Mouse (Mus musculus) CD8-positive naive resting alpha-beta T cell, adult 57 days (primary cell): ENCODE data around the gene Gm37596. TPM values are rescaled to one million over a fixed set of nuclear protein-coding genes. Genes with fewer than 3 reads are reported as not detected.

ENCODE experiments used
- total RNA-seq: library from RNA; stranded (reverse); gene quantifications from one replicate; pipeline ENCODE4 v1.2.4, GENCODE M21; 2023

The Gm37596 gene
- not detected for total RNA-seq

GRCm38 (mm10) chr3:93692970-93693369, at the start of gene Gm37596:
Gm37596 (minus strand) TSS chr3:93693070.

GRCm38 (mm10) chr3:93676210-93676609, 16.7 kb downstream of the Gm37596 start, which contains the start of gene Tdpoz1:
Tdpoz1 (minus strand) TSS chr3:93676310.

DNA sequence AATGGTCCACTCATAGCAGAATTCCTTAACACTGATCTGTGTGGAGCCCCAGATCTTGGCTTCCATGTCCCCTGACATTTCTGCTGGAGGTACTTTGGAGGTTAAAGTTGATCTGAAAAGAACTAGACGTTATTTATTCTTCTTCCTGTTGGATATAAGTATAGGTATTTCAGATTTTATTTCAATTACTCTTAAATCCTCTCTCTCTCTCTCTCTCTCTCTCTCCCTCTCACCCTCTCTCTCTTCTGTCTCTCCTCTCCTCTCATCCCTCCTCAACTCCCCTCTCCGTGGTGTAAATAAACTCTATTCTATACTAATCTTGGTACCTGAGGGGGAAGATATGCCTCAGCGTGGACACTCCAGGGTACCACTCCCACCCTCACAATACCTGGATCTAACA, 40.3 kb downstream of the Gm37596 start, which contains the start of gene Tdpoz2:
Gene Tdpoz2 (minus strand): TSS at position 101 of the 400 bp plus-strand sequence.

Other genes with a start within 250 kb of the Gm37596 start
- not detected for gene Tchhl1, start 224.3 kb downstream of the Gm37596 start, total RNA-seq
- 196 TPM for gene S100a11, start 172.6 kb downstream of the Gm37596 start, total RNA-seq
- gene S100a10, start 138.0 kb downstream of the Gm37596 start, total RNA-seq = 253 TPM
- not detected for gene Tdpoz2, start 40.4 kb downstream of the Gm37596 start, total RNA-seq
- gene Tdpoz1, start 16.8 kb downstream of the Gm37596 start, total RNA-seq = not detected
- gene Gm5773, start 79.9 kb upstream of the Gm37596 start, total RNA-seq = not detected
- gene Tdpoz4, start 103.3 kb upstream of the Gm37596 start, total RNA-seq = not detected
- not detected for gene Tdpoz3, start 132.9 kb upstream of the Gm37596 start, total RNA-seq